Mouse (Mus musculus) activated CD4-positive, CD25-positive, alpha-beta regulatory T cell (primary cell): ENCODE results near the gene Tspan13. TPM values are rescaled to one million over a fixed set of nuclear protein-coding genes. Genes with fewer than 3 reads are reported as not detected.

Experiments used
- polyA plus RNA-seq, 2 experiments: library from polyadenylated mRNA; unstranded; fragments of 100-300 nt; shearing (Covaris generic); gene quantifications; one replicate each; pipeline ENCODE4 v1.2.1; 2017

Gene Tspan13
- polyA plus RNA-seq = 100 to 1,000 TPM; 264 to 328 TPM

DNA sequence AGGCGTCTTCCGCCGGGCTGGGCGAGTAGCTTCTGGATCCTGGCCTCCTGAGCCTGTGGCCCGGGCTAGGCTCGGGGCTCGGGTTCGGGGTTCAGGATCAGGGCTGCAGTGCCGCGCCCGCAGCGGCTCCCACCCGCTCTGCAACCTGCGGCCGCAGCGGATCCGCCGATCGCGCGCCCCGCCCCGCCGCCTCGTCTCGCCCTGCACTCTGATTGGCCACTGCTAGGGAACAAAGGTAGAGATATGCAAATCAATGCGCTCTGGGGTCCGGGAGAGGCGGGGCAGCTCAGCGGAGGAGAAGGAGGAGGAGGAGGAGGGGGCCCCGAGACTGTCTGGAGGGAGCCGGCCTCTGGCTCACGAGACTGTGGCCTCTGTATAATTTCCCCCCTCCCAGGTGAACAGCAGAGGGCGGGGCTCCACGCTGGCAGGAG lies at the start of gene Tspan13:
Gene Tspan13, minus strand, starts transcription at position 153 of the 431 bp plus-strand sequence.

DNA sequence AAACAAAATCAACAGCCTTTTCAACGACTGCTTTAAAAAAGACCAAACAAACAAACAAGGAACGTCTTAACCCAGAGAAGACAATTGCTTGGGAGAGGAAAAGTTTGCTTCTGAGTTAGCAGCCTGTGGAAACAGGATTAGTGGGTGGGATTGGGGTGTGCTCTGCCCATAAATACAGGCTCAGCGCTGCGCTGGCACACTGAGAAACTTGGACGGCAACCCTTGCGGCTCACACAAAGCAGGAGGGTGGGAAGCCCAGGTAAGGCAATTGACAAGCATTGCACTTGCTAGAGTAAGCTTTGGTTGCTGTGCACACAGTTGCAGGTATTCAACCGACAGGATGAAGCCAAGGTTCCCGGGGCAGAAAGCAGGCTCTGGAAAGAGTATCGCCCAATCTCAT lies 49.6 kb downstream of the Tspan13 start, which contains the start of gene Agr2:
Gene Agr2, plus strand, starts transcription at position 197 of the 400 bp plus-strand sequence.

Other genes starting within 250 kb of the Tspan13 start
- under 1 TPM in 1 of 2 experiments, not detected in 1; 0.28 TPM for gene Agr3, start 116.9 kb downstream of the Tspan13 start, polyA plus RNA-seq
- gene Agr2, start 49.6 kb downstream of the Tspan13 start, polyA plus RNA-seq = under 1 TPM in 1 of 2 experiments, not detected in 1; 0.22 TPM
- gene Ankmy2, start 114.6 kb upstream of the Tspan13 start, polyA plus RNA-seq = 10 to 100 TPM; 37.8 to 54.4 TPM
- gene Bzw2, start 115.6 kb upstream of the Tspan13 start, polyA plus RNA-seq = 100 to 1,000 TPM; 124 to 200 TPM
- gene Lrrc72, start 210.9 kb upstream of the Tspan13 start, polyA plus RNA-seq = not detected